Mouse (Mus musculus) kidney, adult 2 months (tissue): ENCODE data around the gene Ifitm10. TPM values are rescaled to one million over a fixed set of nuclear protein-coding genes. Genes with fewer than 3 reads are reported as not detected.

ENCODE experiments used
- DNase-seq: peaks from one replicate; pipeline ENCODE4 v3.0.0; 2021
- H3K27ac ChIP-seq: fragments of 200-500 bp; 2 replicates; pipeline ENCODE4 v1.5.1; 2012; ENCODE audit warnings: low read depth, low read length, control low read depth, inconsistent platforms; ENCODE audit not compliant: insufficient read depth
- H3K27me3 ChIP-seq: fragments of 200-500 bp; replicated peaks from 2 replicates; pipeline ENCODE4 v1.6.1; 2012; ENCODE audit warnings: mild to moderate bottlenecking, moderate library complexity, low read length, inconsistent platforms; ENCODE audit not compliant: control insufficient read depth, insufficient read depth
- H3K36me3 ChIP-seq: fragments of 200-500 bp; 2 replicates; pipeline ENCODE4 v1.6.1; 2012; ENCODE audit warnings: mild to moderate bottlenecking, moderate library complexity, low read length, inconsistent platforms; ENCODE audit not compliant: control insufficient read depth, insufficient read depth
- H3K4me1 ChIP-seq: fragments of 200-500 bp; 2 replicates; pipeline ENCODE4 v1.6.1; 2011; ENCODE audit warnings: low read length; ENCODE audit not compliant: control insufficient read depth, insufficient read depth
- H3K4me3 ChIP-seq: fragments of 200-500 bp; 2 replicates; pipeline ENCODE4 v1.5.1; 2011; ENCODE audit warnings: mild to moderate bottlenecking, low read depth, low read length, control low read depth; ENCODE audit not compliant: insufficient read depth
- CTCF ChIP-seq: fragments of 200-500 bp; conservative IDR thresholded peaks from 2 replicates; pipeline ENCODE4 v1.5.1; 2011; ENCODE audit warnings: low read depth, mild to moderate bottlenecking, control low read depth, low read length, moderate library complexity, mixed read lengths; ENCODE audit not compliant: insufficient read depth, insufficient read length
- POLR2A ChIP-seq: fragments of 200-500 bp; IDR thresholded peaks from one replicate; pipeline ENCODE4 v1.6.1; 2011; ENCODE audit warnings: low read depth, low read length, control low read depth
- WGBS: fragments of 180-500 bp; shearing (Covaris S2); methylation state at CpG from one replicate; pipeline ENCODE4 v1.1.7; 2018; 5-methylcytosine and 5-hydroxymethylcytosine counted together
- polyA plus RNA-seq: library from polyadenylated mRNA; depleted of rRNA; stranded (reverse); fragments of >200 nt; gene quantifications from 2 replicates; pipeline ENCODE4 v1.2.3, GENCODE M21; 2012

Ifitm10 gene
- polyA plus RNA-seq, 1 experiment, result 4.1 TPM

DNA sequence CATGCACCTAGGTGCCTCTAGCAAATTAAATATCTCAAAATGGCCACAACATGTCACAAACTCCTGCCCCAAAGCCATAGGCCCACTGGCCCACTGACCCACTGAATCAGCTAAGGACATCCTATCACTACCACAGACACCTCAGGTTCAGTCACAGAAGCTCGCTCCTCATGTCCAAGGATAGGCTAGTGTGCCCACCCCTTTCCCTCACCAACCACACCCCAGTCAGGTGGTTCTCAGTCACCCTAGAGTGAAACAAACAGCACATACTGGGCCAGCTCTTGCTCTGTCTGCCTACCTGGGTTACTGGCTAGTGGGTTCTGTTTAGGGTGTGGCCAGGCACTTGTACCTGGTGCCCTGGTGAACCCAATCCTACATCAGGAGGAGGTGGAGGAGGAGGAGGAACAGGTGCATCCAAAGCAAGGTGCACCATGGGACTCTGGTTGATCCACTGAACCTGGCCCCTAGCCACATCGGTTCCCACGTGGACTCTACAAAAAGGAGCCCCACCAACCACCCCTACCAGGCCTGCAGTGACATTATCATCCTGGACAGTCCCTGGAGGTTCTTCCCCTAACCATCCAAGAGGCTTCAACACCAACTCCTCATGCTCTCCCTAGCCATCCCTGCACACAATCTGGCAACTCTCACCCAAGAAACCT lies 12.3 kb upstream of the Ifitm10 start:
- WGBS, result 66% methylated on average over 3 of the region's 3 CpGs
- DNase-seq, result no peak
- TF ChIP-seq POLR2A (no peak), CTCF (no peak)
- Histone ChIP-seq H3K27me3 (no peaks in the 10 kb centered on the region), H3K4me1 (peaks cover 4% of the 10 kb centered on the region; the same call in 1 of the 2 replicates), H3K4me3 (peak overlapping the region; percentile 95; the same call in 1 of the 2 replicates), H3K36me3 (peaks cover 4% of the 10 kb centered on the region; the same call in 1 of the 2 replicates), H3K27ac (no peak overlapping the region)

GRCm38 (mm10) chr7:142384306-142384705 lies 10.8 kb upstream of the Ifitm10 start:
- no peak overlapping the region for H3K27ac ChIP-seq

DNA sequence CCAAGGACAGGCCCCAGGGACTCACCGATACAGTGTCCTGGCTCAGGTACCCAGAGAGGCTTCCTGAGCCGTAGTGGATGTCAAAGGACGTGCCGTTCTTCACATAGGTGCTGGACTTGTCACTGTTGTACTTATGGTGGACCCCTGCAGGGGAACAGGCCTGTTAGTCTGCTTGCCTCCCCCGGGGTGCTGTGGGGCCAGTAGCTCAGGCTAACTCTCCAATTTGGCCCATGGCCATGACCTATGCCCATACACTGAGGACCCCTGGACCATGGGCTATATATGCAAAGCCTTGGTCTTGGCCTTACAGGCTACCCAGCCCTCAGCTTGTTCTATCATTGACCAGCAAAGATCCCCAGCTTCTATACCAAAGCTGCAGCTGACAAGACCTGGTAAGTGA lies 9.0 kb upstream of the Ifitm10 start, which contains the start of gene Gm49369:
TSS of gene Gm49369 (minus strand) at position 101 of the 400 bp plus-strand sequence.
- Histone ChIP-seq H3K27ac (no peak within 1 kb of the TSS), H3K27me3 (no peaks in the 10 kb centered on the region), H3K4me3 (no peak within 1 kb of the TSS), H3K4me1 (peaks cover 4% of the 10 kb centered on the region; the same call in 1 of the 2 replicates), H3K36me3 (peaks cover 7% of the 10 kb centered on the region)
- WGBS, result 97% methylated on average over 5 of the region's 5 CpGs
- TF ChIP-seq CTCF, result no peak
- TF ChIP-seq POLR2A, result no peak
- DNase-seq, result no peak

More at GRCm38 (mm10) chr7:142384306-142384705, 10.8 kb upstream of the Ifitm10 start:
- no peak for DNase-seq
- Histone ChIP-seq H3K36me3 (peaks cover 7% of the 10 kb centered on the region), H3K27me3 (no peaks in the 10 kb centered on the region), H3K4me1 (peaks cover 4% of the 10 kb centered on the region; the same call in 1 of the 2 replicates), H3K4me3 (no peak overlapping the region)
- TF ChIP-seq POLR2A, result no peak
- no peak for TF ChIP-seq CTCF
- 61% methylated on average over 10 of the region's 10 CpGs for WGBS

- H3K36me3 ChIP-seq, result peaks cover 7% of the 10 kb centered on the region
- DNase-seq, result no peak
- WGBS, result 84% methylated on average over 4 of the region's 4 CpGs
- no peaks in the 10 kb centered on the region for H3K27me3 ChIP-seq
- TF ChIP-seq CTCF (no peak), POLR2A (no peak)
- H3K4me3 ChIP-seq, result no peak overlapping the region
- H3K4me1 ChIP-seq, result peaks cover 4% of the 10 kb centered on the region; the same call in 1 of the 2 replicates
- no peak overlapping the region for H3K27ac ChIP-seq
These were observed 7.6 kb upstream of the Ifitm10 start for GRCm38 (mm10) chr7:142381175-142381574.

DNA sequence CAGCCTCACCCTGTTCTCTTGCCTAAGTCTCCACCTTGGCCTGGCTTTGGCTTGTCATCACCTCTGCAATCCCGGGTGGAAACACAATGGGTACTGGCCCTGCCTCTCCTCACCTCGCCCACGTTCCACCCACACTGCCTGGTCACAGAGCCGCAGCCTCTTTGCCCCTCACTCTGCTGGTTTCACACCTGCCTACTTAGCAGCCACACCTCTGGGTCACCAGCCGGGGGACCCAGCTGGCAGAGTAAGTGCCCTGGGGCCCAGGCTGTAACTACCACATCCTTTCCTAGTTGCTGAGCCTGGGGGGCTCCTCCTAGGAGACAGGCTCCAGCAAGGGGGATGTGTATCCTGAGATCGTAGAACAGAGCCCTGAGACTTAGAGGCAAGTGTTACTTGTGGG lies 5.6 kb upstream of the Ifitm10 start:
- TF ChIP-seq POLR2A (no peak), CTCF (no peak)
- no peak overlapping the region for H3K27ac ChIP-seq
- peaks cover 7% of the 10 kb centered on the region for H3K36me3 ChIP-seq
- no peak for DNase-seq
- H3K27me3 ChIP-seq, result no peaks in the 10 kb centered on the region
- 0 out of 2 replicates have a peak, but pooled peaks cover 1% of the 10 kb centered on the region for H3K4me1 ChIP-seq
- WGBS, result 86% methylated on average over 6 of the region's 6 CpGs
- H3K4me3 ChIP-seq, result no peak overlapping the region

- 0 out of 2 replicates have a peak, but pooled peaks cover 9% of the 10 kb centered on the region for H3K4me1 ChIP-seq
- no peak overlapping the region for H3K4me3 ChIP-seq
- H3K36me3 ChIP-seq, result peaks cover 5% of the 10 kb centered on the region
- no peak for TF ChIP-seq POLR2A
- no peak for TF ChIP-seq CTCF
- no peak for DNase-seq
- 90% methylated on average over 14 of the region's 14 CpGs for WGBS
- H3K27ac ChIP-seq, result no peak overlapping the region
- no peaks in the 10 kb centered on the region for H3K27me3 ChIP-seq
These were observed 3.8 kb upstream of the Ifitm10 start for GRCm38 (mm10) chr7:142377233-142377925.

DNA sequence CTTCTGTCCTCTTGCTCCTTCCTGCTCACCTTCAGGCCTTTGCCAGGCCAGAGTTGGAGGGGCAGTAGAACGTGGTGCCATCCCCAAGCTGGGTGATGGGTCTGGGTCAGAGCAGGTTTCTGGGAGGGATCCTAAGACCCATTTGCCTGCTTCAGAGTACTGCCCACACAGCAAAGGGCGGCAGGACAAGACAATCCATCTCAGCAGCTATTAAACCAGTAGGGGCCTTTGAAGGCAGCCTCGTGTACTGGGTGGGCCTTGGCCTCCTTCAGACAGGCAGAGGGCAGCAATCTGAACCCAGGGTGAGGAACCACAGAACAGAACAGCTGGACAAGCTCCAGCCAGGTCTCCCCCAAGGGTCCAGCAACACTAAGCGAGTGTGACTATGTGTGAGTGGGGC lies 2.5 kb upstream of the Ifitm10 start:
- peaks cover 3% of the 10 kb centered on the region for H3K36me3 ChIP-seq
- no peaks in the 10 kb centered on the region for H3K27me3 ChIP-seq
- no peak overlapping the region for H3K27ac ChIP-seq
- TF ChIP-seq CTCF, result no peak
- no peak overlapping the region for H3K4me3 ChIP-seq
- 0 out of 2 replicates have a peak, but pooled peaks cover 9% of the 10 kb centered on the region for H3K4me1 ChIP-seq
- 52% methylated on average over 4 of the region's 4 CpGs for WGBS
- DNase-seq, result no peak
